Mouse (Mus musculus) small intestine, adult 2 months (tissue): ENCODE results near the gene Cntn5. TPM values are rescaled to one million over a fixed set of nuclear protein-coding genes. Genes with fewer than 3 reads are reported as not detected.
"Not testable (repeated sequence)": the region's sequence is repeated elsewhere in the genome, so short reads cannot be mapped to it uniquely, and the experiment has no call there.

ENCODE experiments used
- H3K27ac ChIP-seq: fragments of 200-500 bp; 2 replicates; pipeline ENCODE4 v1.5.1; 2012; ENCODE audit warnings: low read depth, low read length, control low read depth, inconsistent platforms; ENCODE audit not compliant: insufficient read depth
- H3K27me3 ChIP-seq: fragments of 200-500 bp; 2 replicates; pipeline ENCODE4 v1.6.1; 2012; ENCODE audit warnings: mild to moderate bottlenecking, moderate library complexity, low read length, inconsistent platforms; ENCODE audit not compliant: control insufficient read depth, insufficient read depth
- H3K36me3 ChIP-seq: fragments of 200-500 bp; 2 replicates; pipeline ENCODE4 v1.6.1; 2012; ENCODE audit warnings: mild to moderate bottlenecking, low read length, control low read depth, inconsistent platforms; ENCODE audit not compliant: control insufficient read depth, insufficient read depth
- H3K4me1 ChIP-seq: fragments of 200-500 bp; 2 replicates; pipeline ENCODE4 v1.6.1; 2012; ENCODE audit warnings: low read length, inconsistent platforms, mixed read lengths; ENCODE audit not compliant: control insufficient read depth, insufficient read depth, insufficient read length
- H3K4me3 ChIP-seq: fragments of 200-500 bp; 2 replicates; pipeline ENCODE4 v1.5.1; 2012; ENCODE audit warnings: low read depth, mild to moderate bottlenecking, control low read depth, inconsistent platforms, low read length, moderate library complexity
- CTCF ChIP-seq: fragments of 200-500 bp; IDR thresholded peaks from 2 replicates; pipeline ENCODE4 v1.5.1; 2012; ENCODE audit warnings: low read depth, mild to moderate bottlenecking, control low read depth, inconsistent platforms, low read length, moderate library complexity, mixed read lengths; ENCODE audit not compliant: insufficient replicate concordance, insufficient read length; ENCODE audit errors: extremely low read depth
- POLR2A ChIP-seq: fragments of 200-500 bp; IDR thresholded peaks from 2 replicates; pipeline ENCODE4 v1.6.1; 2012; ENCODE audit warnings: low read depth, mild to moderate bottlenecking, control low read depth, inconsistent platforms, low read length, moderate library complexity
- WGBS: fragments of 180-500 bp; shearing (Covaris S2); methylation state at CpG from one replicate; pipeline ENCODE4 v1.1.7; 2018; 5-methylcytosine and 5-hydroxymethylcytosine counted together
- polyA plus RNA-seq: library from polyadenylated mRNA; depleted of rRNA; stranded (reverse); fragments of >200 nt; gene quantifications from 2 replicates; pipeline ENCODE4 v1.2.3, GENCODE M21; 2012

Cntn5 gene
- polyA plus RNA-seq, 1 experiment: not detected

- WGBS: 48% methylated on average over 4 of the region's 4 CpGs
- Histone ChIP-seq H3K4me3 (no peak overlapping the region), H3K4me1 (no peaks in the 10 kb centered on the region), H3K36me3 (no peaks in the 10 kb centered on the region), H3K27me3 (no peaks in the 10 kb centered on the region), H3K27ac (no peak overlapping the region)
- no peak for TF ChIP-seq POLR2A
- TF ChIP-seq CTCF: no peak
Observed at GRCm38 (mm10) chr9:10657144-10657748, 247.3 kb downstream of the Cntn5 start.

- Histone ChIP-seq H3K27me3 (no peaks in the 10 kb centered on the region), H3K36me3 (no peaks in the 10 kb centered on the region), H3K4me1 (no peaks in the 10 kb centered on the region), H3K4me3 (no peak overlapping the region), H3K27ac (no peak overlapping the region)
- WGBS: 70% methylated on average over 1 of the region's 1 CpGs
- TF ChIP-seq CTCF: no peak
- TF ChIP-seq POLR2A: no peak
Observed at GRCm38 (mm10) chr9:10650632-10651031, 253.9 kb downstream of the Cntn5 start.

GRCm38 (mm10) chr9:10645951-10646350 lies 258.6 kb downstream of the Cntn5 start:
- no peak overlapping the region for H3K27ac ChIP-seq
- H3K27me3 ChIP-seq: no peaks in the 10 kb centered on the region
- 82% methylated on average over 5 of the region's 5 CpGs for WGBS
- no peaks in the 10 kb centered on the region for H3K36me3 ChIP-seq
- H3K4me3 ChIP-seq: no peak overlapping the region
- TF ChIP-seq CTCF (no peak), POLR2A (no peak)
- H3K4me1 ChIP-seq: no peaks in the 10 kb centered on the region

GRCm38 (mm10) chr9:10645045-10645830 lies 259.3 kb downstream of the Cntn5 start:
- 70% methylated on average over 7 of the region's 7 CpGs for WGBS
- H3K27me3 ChIP-seq: no peaks in the 10 kb centered on the region
- no peaks in the 10 kb centered on the region for H3K4me1 ChIP-seq
- no peak overlapping the region for H3K27ac ChIP-seq
- no peaks in the 10 kb centered on the region for H3K36me3 ChIP-seq
- no peak for TF ChIP-seq POLR2A
- TF ChIP-seq CTCF: no peak
- no peak overlapping the region for H3K4me3 ChIP-seq

- no peaks in the 10 kb centered on the region for H3K4me1 ChIP-seq
- no peak overlapping the region for H3K27ac ChIP-seq
- H3K36me3 ChIP-seq: no peaks in the 10 kb centered on the region
- H3K27me3 ChIP-seq: no peaks in the 10 kb centered on the region
- H3K4me3 ChIP-seq: no peak overlapping the region
- TF ChIP-seq POLR2A (no peak), CTCF (no peak)
- 66% methylated on average over 5 of the region's 5 CpGs for WGBS
Observed at GRCm38 (mm10) chr9:10618036-10618435, 286.5 kb downstream of the Cntn5 start.

GRCm38 (mm10) chr9:10575346-10576241 lies 329.0 kb downstream of the Cntn5 start:
- TF ChIP-seq POLR2A (no peak), CTCF (no peak)
- 81% methylated on average over 7 of the region's 7 CpGs for WGBS

GRCm38 (mm10) chr9:10569830-10570229 lies 334.7 kb downstream of the Cntn5 start:
- H3K4me1 ChIP-seq: no peaks in the 10 kb centered on the region
- H3K36me3 ChIP-seq: no peaks in the 10 kb centered on the region
- no peak overlapping the region for H3K27ac ChIP-seq
- TF ChIP-seq CTCF (no peak), POLR2A (no peak)
- no peak overlapping the region for H3K4me3 ChIP-seq
- no peaks in the 10 kb centered on the region for H3K27me3 ChIP-seq

More at GRCm38 (mm10) chr9:10575346-10576241, 329.0 kb downstream of the Cntn5 start:
- Histone ChIP-seq H3K27me3 (no peaks in the 10 kb centered on the region), H3K4me3 (no peak overlapping the region), H3K36me3 (no peaks in the 10 kb centered on the region), H3K27ac (no peak overlapping the region), H3K4me1 (no peaks in the 10 kb centered on the region)

- WGBS: 68% methylated on average over 5 of the region's 5 CpGs
- not testable (repeated sequence) for H3K4me1 ChIP-seq, H3K36me3 ChIP-seq, H3K27ac ChIP-seq, H3K27me3 ChIP-seq, H3K4me3 ChIP-seq
Observed at GRCm38 (mm10) chr9:10540877-10541276, 363.7 kb downstream of the Cntn5 start.
